Mouse (Mus musculus): Measurements from ENCODE around the gene Actc1. TPM values are rescaled to one million over a fixed set of nuclear protein-coding genes. Genes with fewer than 3 reads are reported as not detected.

Gene Actc1
- polyA plus RNA-seq (2012; rRNA removed): 0.50 and 1.6 TPM in 2 replicates

GRCm38 (mm10) chr2:114052696-114053598, at the start of gene Actc1:
Actc1 (minus strand) TSS chr2:114053548.

DNA sequence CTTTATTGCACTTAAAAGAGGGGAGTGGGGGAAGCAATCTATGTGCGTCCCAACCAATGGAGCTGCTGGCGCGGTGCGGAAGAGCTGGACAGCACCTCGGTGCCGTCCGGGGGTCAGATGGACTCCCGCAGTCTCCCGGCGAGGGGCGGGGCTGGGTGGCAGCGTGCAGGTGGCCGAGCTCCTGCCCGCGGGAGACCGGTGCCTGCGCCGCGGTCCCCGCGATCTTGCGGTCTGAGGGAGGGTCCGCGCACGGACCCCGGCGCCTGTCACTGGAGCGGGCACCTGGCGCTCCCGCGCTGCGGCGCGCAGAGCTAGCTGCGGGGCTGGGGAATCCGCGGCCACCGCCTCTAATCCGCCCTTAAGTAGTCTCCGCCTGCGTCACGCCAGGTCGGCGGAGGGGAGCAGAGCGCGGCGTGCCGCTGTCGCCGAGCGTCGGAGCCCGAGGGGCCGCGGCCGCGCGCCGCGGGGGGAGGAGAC, 40.0 kb downstream of the Actc1 start, which contains the start of gene Gjd2:
TSS of gene Gjd2 (minus strand) at position 325 of the 477 bp plus-strand sequence.

Other genes with a start within 250 kb of the Actc1 start
- gene Scg5, start 224.4 kb downstream of the Actc1 start, polyA plus RNA-seq (2012; rRNA removed): 0.06 and 0.07 TPM in 2 replicates
- gene Arhgap11a, start 204.9 kb downstream of the Actc1 start, polyA plus RNA-seq (2012; rRNA removed): 8.4 and 10.5 TPM in 2 replicates
- gene Gjd2, start 39.9 kb downstream of the Actc1 start, polyA plus RNA-seq (2012; rRNA removed): not detected in 2 replicates
- gene Aqr, start 133.5 kb upstream of the Actc1 start, polyA plus RNA-seq (2012; rRNA removed): 9.6 and 10.6 TPM in 2 replicates
- gene Zfp770, start 147.9 kb upstream of the Actc1 start, polyA plus RNA-seq (2012; rRNA removed): 1.9 TPM in 2 replicates

All from liver, embryonic 18 days (tissue).